Mouse (Mus musculus): ENCODE measurements around the gene Snrnp27.
A peak's percentile ranks its signal among the peaks of the same experiment; 100 is the strongest.

The Snrnp27 gene

GRCm38 (mm10) chr6:86683872-86684654, at the start of gene Snrnp27:
Gene Snrnp27, minus strand, starts transcription at chr6:86684522.
- peak; percentile 91 to 97 for DNase-seq (ENCODE audit: low spot score in 2 of 2)

GRCm38 (mm10) chr6:86733183-86733876, 49.0 kb upstream of the Snrnp27 start, which contains the start of gene Gmcl1:
Gene Gmcl1, minus strand, starts transcription at chr6:86733383.
- peak; percentile 95 to 98 for DNase-seq (ENCODE audit: low spot score in 2 of 2)

GRCm38 (mm10) chr6:86732276-86733173, 48.2 kb upstream of the Snrnp27 start:
- DNase-seq (ENCODE audit: low spot score in 2 of 2) = peak; percentile 50 to 81

GRCm38 (mm10) chr6:86728711-86729110, 44.4 kb upstream of the Snrnp27 start:
- no peak for DNase-seq (ENCODE audit: low spot score in 2 of 2)

- DNase-seq (ENCODE audit: low spot score in 2 of 2) = no peak
These were observed 37.7 kb upstream of the Snrnp27 start for GRCm38 (mm10) chr6:86721977-86722376.

- DNase-seq (ENCODE audit: low spot score in 2 of 2) = no peak
These were observed 23.9 kb upstream of the Snrnp27 start for GRCm38 (mm10) chr6:86708072-86708774.

GRCm38 (mm10) chr6:86702577-86702976, 18.3 kb upstream of the Snrnp27 start:
- DNase-seq (ENCODE audit: low spot score in 2 of 2) = no peak

GRCm38 (mm10) chr6:86697903-86698302, 13.6 kb upstream of the Snrnp27 start:
- DNase-seq (ENCODE audit: low spot score in 2 of 2) = no peak

GRCm38 (mm10) chr6:86696213-86696612, 11.9 kb upstream of the Snrnp27 start:
- no peak for DNase-seq (ENCODE audit: low spot score in 2 of 2)

- peak; percentile 71 to 87 for DNase-seq (ENCODE audit: low spot score in 2 of 2)
These were observed 10.1 kb upstream of the Snrnp27 start for GRCm38 (mm10) chr6:86694465-86694864.

- no peak for DNase-seq (ENCODE audit: low spot score in 2 of 2)
These were observed 5.3 kb upstream of the Snrnp27 start for GRCm38 (mm10) chr6:86689671-86690070.

GRCm38 (mm10) chr6:86686971-86687370, 2.6 kb upstream of the Snrnp27 start:
- DNase-seq (ENCODE audit: low spot score in 2 of 2) = no peak

- no peak for DNase-seq (ENCODE audit: low spot score in 2 of 2)
These were observed 311 bp upstream of the Snrnp27 start for GRCm38 (mm10) chr6:86684655-86685011.

GRCm38 (mm10) chr6:86681289-86681688, 3.0 kb downstream of the Snrnp27 start:
- DNase-seq (ENCODE audit: low spot score in 2 of 2) = no peak

- DNase-seq (ENCODE audit: low spot score in 2 of 2) = no peak
These were observed 6.0 kb downstream of the Snrnp27 start for GRCm38 (mm10) chr6:86678341-86678740.

GRCm38 (mm10) chr6:86670873-86671272, 13.4 kb downstream of the Snrnp27 start:
- peak in 1 of 2 experiments; percentile 60 for DNase-seq (ENCODE audit: low spot score in 2 of 2)

GRCm38 (mm10) chr6:86669240-86669727, 15.0 kb downstream of the Snrnp27 start:
- peak; percentile 100 for DNase-seq (ENCODE audit: low spot score in 2 of 2)

- peak in 1 of 2 experiments; percentile 80 for DNase-seq (ENCODE audit: low spot score in 2 of 2)
These were observed 15.6 kb downstream of the Snrnp27 start, which contains the start of gene Mxd1 for GRCm38 (mm10) chr6:86668580-86669239. Gene Mxd1, minus strand, starts transcription at chr6:86669161.

GRCm38 (mm10) chr6:86667061-86667460, 17.3 kb downstream of the Snrnp27 start:
- no peak for DNase-seq (ENCODE audit: low spot score in 2 of 2)

GRCm38 (mm10) chr6:86665560-86666307, 18.6 kb downstream of the Snrnp27 start:
- DNase-seq (ENCODE audit: low spot score in 2 of 2) = no peak

Data from spleen, postnatal 4 days (tissue).